Mouse (Mus musculus) megakaryocyte-erythroid progenitor cell, adult 5-6 weeks (primary cell): Measurements from ENCODE around the gene Hand2. TPM values are rescaled to one million over a fixed set of nuclear protein-coding genes. Genes with fewer than 3 reads are reported as not detected.

ENCODE experiments used
- ATAC-seq: replicated peaks from 2 replicates; pipeline ENCODE4 v1.8.0; 2016; ENCODE audit warnings: mild to moderate bottlenecking, inconsistent platforms; ENCODE audit not compliant: severe bottlenecking, poor library complexity, low FRiP score, low TSS enrichment
- total RNA-seq, 2 experiments: library from RNA; stranded (forward) in 1 of 2; stranded (reverse) in 1 of 2; fragments of 200-1000, 215-1000 nt in 1 of 2; fragments of >200 nt in 1 of 2; fragmentation: Nextera tagmentation in 1 of 2; gene quantifications; 2 replicates each; pipeline ENCODE4 v1.2.3; 2014 to 2017

Gene Hand2
- total RNA-seq, 2 experiments from 2014 or later, result not detected

- no peak for ATAC-seq
Measured at GRCm38 (mm10) chr8:57339711-57340650, 19.2 kb downstream of the Hand2 start.

DNA sequence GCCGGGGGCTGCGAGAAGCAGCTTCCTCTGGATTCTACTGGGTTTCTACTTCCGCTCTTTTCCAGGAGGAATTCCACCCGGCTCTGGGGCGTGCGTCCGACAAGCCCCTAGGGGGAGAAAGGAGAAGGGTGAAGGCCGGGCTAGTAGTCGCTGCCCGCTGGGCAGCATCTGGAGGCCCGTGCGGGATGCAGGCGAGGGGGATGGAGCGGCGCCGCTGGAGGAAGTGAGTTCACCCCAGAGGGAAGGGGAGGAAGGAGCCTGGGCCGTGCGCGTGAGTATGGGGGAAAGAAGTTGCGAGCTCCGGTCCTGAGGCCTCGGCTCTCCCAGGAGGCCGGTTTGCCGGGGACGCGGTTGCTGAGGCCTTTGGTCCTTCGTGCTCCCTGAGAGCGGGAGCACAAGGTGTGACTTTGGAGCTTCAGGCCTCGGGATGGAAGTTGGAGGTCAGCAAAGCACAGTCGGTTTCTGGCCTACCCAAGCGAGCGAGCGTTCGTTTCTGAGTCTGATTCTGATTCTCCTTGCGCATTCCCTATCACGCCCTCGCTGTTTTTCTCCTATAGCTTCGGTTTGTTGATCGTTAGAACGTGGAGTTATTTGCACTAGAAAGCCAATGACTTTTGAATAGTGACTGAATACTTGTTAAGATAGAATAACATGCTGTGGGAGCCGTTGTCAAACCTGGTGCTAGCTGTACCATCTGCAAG is 20.2 kb downstream of the Hand2 start:
- ATAC-seq, result no peak

DNA sequence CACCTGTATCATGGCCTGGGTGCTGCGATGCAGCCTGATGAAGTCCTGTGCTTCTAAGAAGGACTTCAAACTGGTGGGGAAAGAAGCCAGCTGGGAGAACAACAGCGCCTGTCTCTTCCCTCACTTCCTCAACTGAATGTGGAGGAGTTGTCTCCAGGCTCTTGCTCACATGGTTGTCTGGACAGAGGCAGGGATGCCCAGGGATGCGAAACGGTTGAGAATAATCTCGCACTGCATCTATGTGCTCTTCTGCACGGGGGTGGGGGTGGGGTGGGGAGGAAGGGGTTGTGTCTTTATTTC is 20.7 kb downstream of the Hand2 start:
- ATAC-seq, result no peak

DNA sequence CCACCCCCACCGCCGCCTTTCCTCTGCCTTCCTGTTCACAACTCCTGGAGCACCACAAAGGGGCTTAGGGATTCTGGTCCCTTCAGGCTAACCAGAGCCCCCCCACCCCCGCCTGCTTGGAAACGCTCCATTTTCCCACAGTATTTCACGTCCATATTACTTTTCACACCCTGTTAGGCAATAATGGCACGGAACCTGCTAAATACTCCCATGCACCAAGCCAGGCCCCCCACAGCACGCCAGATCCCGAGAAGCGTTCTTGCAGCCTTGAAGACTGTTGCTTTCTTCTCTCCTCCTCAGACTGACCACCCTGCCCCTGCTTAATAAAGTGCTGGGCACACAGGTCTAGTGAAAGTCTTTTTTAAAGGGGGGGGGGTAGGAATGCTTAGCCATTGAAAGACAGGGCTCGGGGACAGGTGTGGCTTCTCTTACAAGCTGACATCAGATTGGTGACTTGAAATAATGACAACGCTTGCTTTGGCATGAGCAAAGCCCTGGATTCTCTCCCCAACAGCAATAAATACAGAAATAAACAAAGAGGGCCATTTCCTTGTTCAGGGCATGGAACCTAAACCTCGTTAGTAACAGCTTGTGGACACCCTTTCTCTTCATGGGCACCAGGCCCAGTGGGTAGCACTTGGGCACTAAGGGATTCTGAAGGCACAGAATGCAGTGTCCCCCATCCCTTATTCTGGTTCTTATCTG is 21.8 kb downstream of the Hand2 start:
- ATAC-seq, result no peak

- ATAC-seq, result no peak
Measured at GRCm38 (mm10) chr8:57343731-57344315, 23.0 kb downstream of the Hand2 start.

DNA sequence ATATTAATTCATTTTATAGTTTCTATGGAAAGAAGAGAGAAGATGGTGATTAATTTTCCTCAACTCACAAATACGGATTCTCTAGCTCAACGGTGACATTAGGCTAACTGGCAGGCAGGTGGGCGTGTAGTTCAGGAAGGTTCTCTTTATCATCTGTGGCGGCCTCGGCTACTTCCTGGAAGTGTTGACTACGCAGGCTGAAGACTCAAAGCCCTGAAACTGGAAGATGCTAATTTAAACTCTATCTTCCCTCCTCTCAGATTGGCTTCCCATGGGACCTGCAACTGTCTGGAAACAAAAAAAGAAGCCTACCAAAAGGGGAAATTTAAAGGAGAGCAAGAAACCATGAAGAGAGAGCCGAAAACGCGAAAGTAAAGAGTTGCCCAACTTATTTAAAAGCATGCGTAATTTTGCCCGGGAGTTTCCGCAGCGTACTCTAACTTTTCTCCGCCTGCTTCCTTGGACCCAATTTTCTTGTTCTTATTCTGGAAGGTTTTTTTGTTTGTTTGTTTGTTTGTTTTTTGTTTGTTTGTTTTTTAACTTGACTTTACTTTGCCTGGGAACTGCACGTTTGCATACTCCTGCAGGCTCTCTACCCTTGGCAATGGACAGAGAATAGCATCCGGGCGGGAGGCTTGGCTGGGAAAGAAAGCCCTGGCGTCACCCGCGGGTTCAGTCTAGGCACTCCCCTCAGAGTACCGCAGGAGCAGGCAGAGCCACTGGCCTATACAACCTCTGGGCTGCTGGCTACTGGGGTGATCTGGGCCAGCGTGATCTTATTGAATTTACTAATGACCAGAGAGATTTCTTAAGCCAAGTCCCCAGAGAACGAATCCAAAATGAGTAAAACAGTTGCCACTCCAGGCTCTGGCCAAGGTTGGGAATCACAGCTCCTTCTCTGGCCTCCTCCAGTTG is 24.4 kb downstream of the Hand2 start:
- no peak for ATAC-seq

- no peak for ATAC-seq
Measured at GRCm38 (mm10) chr8:57346371-57346770, 25.6 kb downstream of the Hand2 start.

GRCm38 (mm10) chr8:57347141-57347540 is 26.4 kb downstream of the Hand2 start:
- no peak for ATAC-seq

DNA sequence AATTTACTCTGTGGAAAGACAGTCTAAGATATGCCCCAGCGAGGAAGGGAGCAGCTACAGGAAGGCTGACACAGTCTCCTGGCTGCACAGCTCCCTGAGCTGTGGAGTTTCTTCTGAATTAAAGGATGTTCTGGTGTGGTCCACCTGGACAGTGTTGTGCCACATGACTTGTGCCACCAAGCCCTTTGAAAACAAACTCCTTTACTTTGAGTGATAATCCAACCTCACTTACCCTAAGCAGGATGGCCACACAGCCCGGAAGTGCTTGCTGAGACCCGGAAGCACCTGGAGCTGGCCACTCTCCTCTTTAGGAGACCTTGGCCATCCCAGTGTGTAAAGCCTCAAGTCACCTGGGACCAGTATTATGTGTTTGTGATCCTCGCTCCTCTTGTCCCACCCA is 27.5 kb downstream of the Hand2 start:
- ATAC-seq, result no peak

- ATAC-seq, result no peak
Measured at GRCm38 (mm10) chr8:57348866-57349520, 28.2 kb downstream of the Hand2 start.

DNA sequence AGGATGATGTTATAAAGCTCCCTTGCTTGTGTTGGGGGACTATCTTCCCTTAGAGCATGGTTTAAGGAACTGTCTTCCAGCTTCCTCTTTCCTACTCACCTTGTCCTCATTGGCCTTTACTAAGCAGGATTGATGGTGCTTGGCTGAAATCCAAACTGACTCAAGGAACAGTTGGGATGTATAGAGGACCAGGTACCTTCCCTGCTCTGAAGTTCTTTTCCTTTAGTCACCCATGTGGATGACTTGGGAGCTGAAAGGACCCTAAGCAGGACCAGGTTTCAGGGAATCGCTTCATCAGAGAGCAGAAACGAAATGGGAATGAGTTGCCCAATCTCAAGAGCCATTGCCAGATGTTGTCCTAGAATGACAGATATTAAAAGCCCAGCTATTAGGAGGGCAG is 31.1 kb downstream of the Hand2 start:
- no peak for ATAC-seq

DNA sequence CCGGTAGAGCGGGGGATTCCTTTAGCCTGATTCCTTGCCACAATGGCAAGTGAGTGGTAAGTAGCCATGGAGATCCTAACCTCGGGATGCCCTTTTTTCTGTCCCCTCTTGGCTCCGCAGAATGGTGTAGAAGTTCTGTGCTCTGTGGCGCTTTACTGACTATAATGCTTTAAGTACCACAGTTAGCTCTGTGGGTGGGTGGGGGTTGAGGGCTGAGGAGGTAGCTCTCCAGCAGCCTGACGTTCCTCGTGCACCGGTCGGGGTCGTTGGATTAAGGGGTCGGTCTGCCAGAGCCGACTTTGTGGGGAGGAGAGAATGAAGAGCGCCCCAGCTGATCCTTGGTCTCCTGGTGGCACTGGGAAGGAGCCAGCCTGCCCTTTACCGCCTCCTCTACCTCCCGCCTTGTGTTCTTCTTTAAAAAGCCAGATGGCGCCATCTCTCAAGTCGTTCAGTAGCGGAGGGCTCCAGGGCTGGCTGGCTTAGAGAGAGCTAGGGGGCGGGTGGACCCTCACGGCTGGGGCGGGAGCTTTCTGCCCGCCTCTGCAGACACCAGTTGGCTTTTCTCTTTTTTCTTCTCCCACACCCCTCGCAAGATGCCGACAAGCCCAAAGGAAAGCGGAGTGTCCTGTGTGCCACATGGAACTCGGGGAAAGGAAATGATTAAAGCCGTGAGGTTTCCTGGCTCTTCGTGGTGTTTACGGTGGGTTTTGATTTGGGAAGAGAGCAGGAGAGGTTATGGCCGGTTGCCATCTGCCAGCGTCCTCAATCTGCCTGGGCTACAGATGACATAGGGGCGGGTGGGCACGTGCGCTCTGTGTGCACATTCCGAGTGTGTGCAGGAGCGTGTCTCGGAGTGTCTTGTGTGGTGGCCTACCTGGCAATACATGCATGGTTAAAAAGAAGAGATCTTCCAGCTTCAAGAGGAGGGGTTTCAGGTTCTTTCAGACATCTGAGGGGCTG is 32.8 kb downstream of the Hand2 start:
- no peak for ATAC-seq

DNA sequence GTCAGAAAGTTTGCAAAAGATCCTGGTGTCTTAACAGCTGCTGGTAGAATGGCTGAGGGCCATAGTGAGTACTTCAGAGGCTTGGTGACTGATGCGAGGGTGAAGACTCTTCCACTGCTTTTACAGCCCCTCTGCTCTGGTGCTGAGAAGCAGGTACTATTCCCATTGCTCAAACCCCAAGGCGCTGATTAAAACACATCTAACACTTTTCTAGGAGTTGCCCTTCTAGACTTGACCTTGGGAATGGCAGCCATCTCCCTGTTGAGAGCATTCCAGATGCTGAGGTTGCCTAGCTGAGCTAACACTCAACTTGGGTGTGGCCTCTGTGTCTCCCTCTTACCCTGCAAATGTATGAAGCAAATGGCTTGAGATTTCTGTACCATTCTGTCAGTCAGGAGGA is 34.1 kb downstream of the Hand2 start:
- ATAC-seq, result no peak

DNA sequence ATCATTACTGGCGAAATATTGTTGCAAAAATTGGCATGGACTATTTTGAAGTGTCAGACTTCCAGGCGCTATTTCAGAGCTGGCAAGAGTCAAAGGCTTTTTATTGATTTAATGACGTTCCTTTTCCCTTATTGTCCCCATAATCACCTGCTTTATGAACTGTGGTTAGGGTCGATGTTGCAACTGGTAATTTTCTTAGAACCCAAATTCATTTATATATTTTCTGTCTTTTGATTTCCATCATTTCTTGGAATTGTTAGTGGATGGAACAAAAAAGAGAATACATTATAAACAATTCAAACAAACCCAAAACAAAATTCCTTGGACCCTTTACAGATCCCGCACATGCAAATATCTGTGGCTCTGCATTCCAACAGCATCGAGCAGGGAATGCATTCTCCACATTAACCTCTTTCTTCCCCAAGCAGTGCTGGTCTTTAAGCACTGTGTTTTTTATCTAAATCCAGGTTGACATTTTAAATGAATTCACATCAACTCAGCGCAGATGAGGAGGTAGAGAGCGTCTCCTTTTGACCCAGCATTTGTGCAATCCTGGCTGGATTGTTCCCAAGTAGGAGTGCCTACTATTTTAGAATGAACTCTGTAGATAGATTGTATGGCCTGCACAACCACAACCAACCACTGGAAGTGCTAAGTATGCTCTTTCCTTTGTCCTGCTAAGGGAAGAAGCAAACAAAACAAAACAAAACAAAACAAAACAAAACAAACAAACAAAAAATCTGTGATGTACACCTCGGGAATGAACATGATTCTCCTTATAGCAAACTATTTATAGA is 35.9 kb downstream of the Hand2 start:
- no peak for ATAC-seq

DNA sequence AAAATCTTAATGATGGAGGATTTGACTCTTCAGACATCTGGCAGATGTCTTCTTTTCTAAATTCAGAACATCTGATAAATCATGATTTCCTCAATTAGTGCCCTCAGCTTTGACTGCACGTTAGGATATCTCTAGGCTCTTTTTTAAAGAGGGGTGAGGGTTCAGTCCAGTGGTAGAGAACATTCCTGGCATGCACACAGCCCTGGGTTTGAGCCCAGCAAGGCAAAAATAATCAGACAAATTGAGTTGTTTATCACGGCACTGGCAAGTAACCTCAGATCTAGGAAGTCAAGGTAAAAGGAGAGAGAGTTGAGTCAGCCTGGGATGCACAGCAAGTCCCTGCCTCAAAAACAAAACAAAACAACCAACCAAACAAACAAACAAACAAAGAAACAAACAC is 39.7 kb downstream of the Hand2 start:
- no peak for ATAC-seq

- no peak for ATAC-seq
Measured at GRCm38 (mm10) chr8:57361003-57361805, 40.4 kb downstream of the Hand2 start.
